Mouse (Mus musculus): ENCODE measurements around the gene Golgb1.

DNA sequence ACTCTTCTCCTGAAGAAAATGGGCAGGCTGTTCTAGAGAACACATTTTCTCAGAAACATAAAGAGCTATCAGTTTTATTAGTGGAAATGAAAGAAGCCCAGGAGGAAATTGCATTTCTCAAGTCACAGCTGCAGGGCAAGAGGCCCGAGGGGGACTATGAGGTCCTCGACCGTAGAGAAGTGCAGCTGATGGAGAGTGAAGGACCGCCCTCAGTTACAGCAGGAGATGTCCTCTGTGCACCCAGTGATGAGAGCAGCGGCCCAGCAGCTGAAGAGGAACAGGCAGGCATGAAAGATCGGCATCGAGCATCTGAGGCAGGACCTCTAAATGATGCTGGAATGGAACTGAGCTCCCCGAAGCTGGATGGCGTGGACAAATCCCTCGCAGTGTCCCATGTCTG lies 37.0 kb downstream of the Golgb1 start:
- TF ChIP-seq CTCF (conservative IDR thresholded peaks at IDR 0.05; ENCODE audit: low read length), result no peak
- TF ChIP-seq NANOG (IDR thresholded peaks at IDR 0.05; ENCODE audit: borderline replicate concordance, low read length), result no peak
- TF ChIP-seq POU5F1 (IDR thresholded peaks at IDR 0.05; ENCODE audit: borderline replicate concordance, low read length), result no peak
